Mouse (Mus musculus) stomach, postnatal 0 days (tissue): ENCODE measurements at regions not wholly inside any gene's neighbourhood (a gene's known extent, or its start where the extent isn't known, plus 50 kb on each side); places are given as distances from the start of the nearest gene placed in this dataset.

Experiments
- ATAC-seq: fragments of 200-750 bp; cut with Nextera tagmentation; 2 replicates; pipeline ENCODE4 v1.8.0; 2017; ENCODE audit not compliant: low FRiP score, low TSS enrichment
- DNase-seq: peaks from one replicate; pipeline ENCODE4 v3.0.0-alpha.2; 2016; ENCODE audit warnings: low spot score
- H3K27ac ChIP-seq: fragments of 300-500 bp; sonication (generic); replicated peaks from 2 replicates; pipeline ENCODE4 v1.5.1; 2014; ENCODE audit warnings: mild to moderate bottlenecking, control low read depth
- H3K27me3 ChIP-seq: fragments of 300-500 bp; sonication (generic); 2 replicates; pipeline ENCODE4 v1.6.1; 2014; ENCODE audit warnings: low read length; ENCODE audit not compliant: control insufficient read depth, insufficient read depth
- H3K36me3 ChIP-seq: fragments of 300-500 bp; sonication (generic); 2 replicates; pipeline ENCODE4 v1.6.1; 2014; ENCODE audit warnings: low read length, mixed read lengths; ENCODE audit not compliant: control insufficient read depth, insufficient read depth
- H3K4me1 ChIP-seq: fragments of 300-500 bp; sonication (generic); replicated peaks from 2 replicates; pipeline ENCODE4 v1.6.1; 2014; ENCODE audit warnings: antibody characterized with exemption; ENCODE audit not compliant: control insufficient read depth, insufficient read depth
- H3K4me2 ChIP-seq: fragments of 300-500 bp; sonication (generic); replicated peaks from 2 replicates; pipeline ENCODE4 v1.6.1; 2014; ENCODE audit warnings: low read depth, mild to moderate bottlenecking, control low read depth, moderate library complexity
- H3K4me3 ChIP-seq: fragments of 300-500 bp; sonication (generic); 2 replicates; pipeline ENCODE4 v1.5.1; 2014; ENCODE audit warnings: low read depth, low read length, control low read depth
- H3K9ac ChIP-seq: fragments of 300-500 bp; sonication (generic); 2 replicates; pipeline ENCODE4 v1.6.1; 2014; ENCODE audit warnings: mild to moderate bottlenecking, low read length, control low read depth, mixed read lengths
- H3K9me3 ChIP-seq: fragments of 300-500 bp; sonication (generic); 2 replicates; pipeline ENCODE4 v1.6.1; 2016; ENCODE audit warnings: low read length; ENCODE audit not compliant: control insufficient read depth
- CTCF ChIP-seq: IDR thresholded peaks from 2 replicates; pipeline ENCODE4 v1.5.1; 2016; ENCODE audit warnings: antibody characterized with exemption, low read depth, mild to moderate bottlenecking, moderate library complexity
- EP300 ChIP-seq: optimal IDR thresholded peaks from 2 replicates; pipeline ENCODE3; 2016; ENCODE audit warnings: antibody characterized with exemption
- WGBS: fragments of 180-500 bp; shearing (Covaris S2); extraction: QIAGEN DNeasy Blood & Tissue Kit; methylation state at CpG from one replicate; pipeline ENCODE4 v1.1.7; 2014; 5-methylcytosine and 5-hydroxymethylcytosine counted together

DNA sequence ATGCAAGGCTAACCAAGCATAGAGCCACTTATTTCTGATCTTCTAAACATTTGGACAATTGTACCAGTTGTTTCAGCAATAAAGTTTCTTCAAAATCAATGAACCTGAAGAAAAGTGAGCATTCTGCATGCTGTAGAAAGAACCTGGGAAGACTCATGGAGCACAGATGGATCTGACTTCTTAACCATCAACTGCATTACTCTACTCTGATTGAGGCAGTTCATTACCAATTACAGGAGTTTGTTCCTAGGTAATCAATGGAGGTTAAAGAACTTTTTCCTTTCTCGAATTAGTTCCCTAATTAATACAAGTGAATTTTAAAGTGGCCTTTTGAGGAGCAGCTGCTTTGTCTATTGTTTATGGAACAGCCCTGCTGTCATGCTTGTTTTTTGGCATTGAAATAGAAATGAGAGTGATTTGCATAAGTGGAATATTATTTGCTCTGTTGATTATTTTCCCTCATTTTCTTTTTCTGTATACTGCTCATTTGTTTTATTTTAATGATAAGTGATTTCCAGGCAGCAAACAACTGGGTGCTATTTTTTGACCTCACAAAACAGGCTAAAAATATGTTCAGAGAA is 1586.4 kb upstream of the Flrt2 start:
- ATAC-seq: no peak
- TF ChIP-seq CTCF: no peak
- no peak for TF ChIP-seq EP300
- 46% methylated on average over 1 of the region's 1 CpGs for WGBS

DNA sequence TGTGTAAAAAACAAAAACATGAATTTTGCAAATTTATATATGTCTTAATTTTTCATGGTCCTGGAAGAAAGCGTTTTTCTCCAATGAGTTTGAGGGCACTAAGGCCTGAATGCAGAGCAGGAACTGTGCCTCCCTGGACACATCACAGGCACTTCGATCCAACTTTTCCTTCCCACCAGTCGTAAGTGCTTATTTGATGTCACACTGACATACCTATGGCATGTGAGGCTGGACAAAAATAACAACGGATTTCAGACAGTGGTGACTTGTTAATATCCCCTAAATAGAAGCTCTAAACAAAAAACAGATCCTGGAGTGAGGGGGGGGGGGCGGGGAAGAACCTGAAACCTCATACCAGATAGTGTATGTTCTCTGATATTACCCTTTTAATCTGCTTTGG is 1541.9 kb upstream of the Flrt2 start:
- WGBS: 70% methylated on average over 5 of the region's 5 CpGs
- Histone ChIP-seq H3K27me3 (no peaks in the 10 kb centered on the region), H3K36me3 (no peaks in the 10 kb centered on the region), H3K27ac (no peak overlapping the region), H3K4me2 (no peak overlapping the region), H3K4me1 (no peaks in the 10 kb centered on the region), H3K4me3 (no peak overlapping the region), H3K9me3 (no peaks in the 10 kb centered on the region), H3K9ac (no peak overlapping the region)
- TF ChIP-seq EP300: no peak
- TF ChIP-seq CTCF: no peak
- ATAC-seq (no peak), DNase-seq (no peak)

More for the DNA sequence above, 1586.4 kb upstream of the Flrt2 start:
- no peak overlapping the region for H3K4me2 ChIP-seq
- H3K36me3 ChIP-seq: no peaks in the 10 kb centered on the region
- no peaks in the 10 kb centered on the region for H3K4me1 ChIP-seq
- H3K27me3 ChIP-seq: no peaks in the 10 kb centered on the region
- H3K4me3 ChIP-seq: no peak overlapping the region
- no peak overlapping the region for H3K27ac ChIP-seq
- H3K9ac ChIP-seq: no peak overlapping the region
- DNase-seq: no peak
- no peaks in the 10 kb centered on the region for H3K9me3 ChIP-seq

- ATAC-seq (no peak), DNase-seq (no peak)
- TF ChIP-seq EP300: no peak
- no peak for TF ChIP-seq CTCF
- no peaks in the 10 kb centered on the region for H3K27me3 ChIP-seq
- no peak overlapping the region for H3K9ac ChIP-seq
- H3K27ac ChIP-seq: no peak overlapping the region
- H3K4me1 ChIP-seq: no peaks in the 10 kb centered on the region
- H3K4me2 ChIP-seq: no peak overlapping the region
- H3K36me3 ChIP-seq: no peaks in the 10 kb centered on the region
- no peak overlapping the region for H3K4me3 ChIP-seq
- no peaks in the 10 kb centered on the region for H3K9me3 ChIP-seq
- WGBS: 43% methylated on average over 12 of the region's 12 CpGs
Measured at GRCm38 (mm10) chr12:94155110-94155858, 1536.7 kb upstream of the Flrt2 start.

- H3K27me3 ChIP-seq: no peaks in the 10 kb centered on the region
- H3K9me3 ChIP-seq: no peaks in the 10 kb centered on the region
- WGBS: 42% methylated on average over 1 of the region's 1 CpGs
- H3K4me2 ChIP-seq: no peak overlapping the region
- no peak overlapping the region for H3K9ac ChIP-seq
- H3K4me1 ChIP-seq: no peaks in the 10 kb centered on the region
- DNase-seq (no peak), ATAC-seq (no peak)
- TF ChIP-seq CTCF: no peak
- TF ChIP-seq EP300: no peak
- H3K4me3 ChIP-seq: no peak overlapping the region
- no peak overlapping the region for H3K27ac ChIP-seq
- H3K36me3 ChIP-seq: no peaks in the 10 kb centered on the region
Measured at GRCm38 (mm10) chr12:94182358-94182757, 1509.7 kb upstream of the Flrt2 start.

- no peak overlapping the region for H3K27ac ChIP-seq
- no peaks in the 10 kb centered on the region for H3K9me3 ChIP-seq
- 73% methylated on average over 4 of the region's 4 CpGs for WGBS
- no peak overlapping the region for H3K4me2 ChIP-seq
- ATAC-seq (no peak), DNase-seq (no peak)
- H3K36me3 ChIP-seq: no peaks in the 10 kb centered on the region
- H3K4me1 ChIP-seq: no peaks in the 10 kb centered on the region
- no peak overlapping the region for H3K4me3 ChIP-seq
- H3K9ac ChIP-seq: no peak overlapping the region
- TF ChIP-seq EP300 (no peak), CTCF (peak; percentile 54)
- no peaks in the 10 kb centered on the region for H3K27me3 ChIP-seq
Measured at GRCm38 (mm10) chr12:94190620-94191081, 1501.4 kb upstream of the Flrt2 start.

- Histone ChIP-seq H3K4me1 (no peaks in the 10 kb centered on the region), H3K27me3 (no peaks in the 10 kb centered on the region), H3K9ac (no peak overlapping the region), H3K9me3 (no peaks in the 10 kb centered on the region), H3K4me2 (no peak overlapping the region), H3K4me3 (no peak overlapping the region), H3K36me3 (no peaks in the 10 kb centered on the region), H3K27ac (no peak overlapping the region)
- TF ChIP-seq EP300 (no peak), CTCF (no peak)
- ATAC-seq (no peak), DNase-seq (no peak)
- WGBS: 80% methylated on average over 4 of the region's 4 CpGs
Measured at GRCm38 (mm10) chr12:94217906-94218305, 1474.1 kb upstream of the Flrt2 start.
